Mouse (Mus musculus) adrenal gland, adult 8-10 months (tissue): Measurements from ENCODE around the gene Akr1a1. TPM values are rescaled to one million over a fixed set of nuclear protein-coding genes. Genes with fewer than 3 reads are reported as not detected.
A peak's percentile ranks its signal among the peaks of the same experiment; 100 is the strongest.

Source experiments
- DNase-seq: peaks from one replicate; pipeline ENCODE4 v3.0.0; 2022
- total RNA-seq, 4 experiments: library from RNA; stranded (reverse); gene quantifications; 2 replicates each; pipeline ENCODE4 v1.2.4; 2022

Gene Akr1a1
- total RNA-seq, 4 experiments from 2014 or later, result 829 to 1,005 (median 899) TPM

- DNase-seq, result no peak
Observed at GRCm38 (mm10) chr4:116657971-116658370, 6.5 kb upstream of the Akr1a1 start.

GRCm38 (mm10) chr4:116655658-116656057 is 4.2 kb upstream of the Akr1a1 start:
- DNase-seq, result no peak

GRCm38 (mm10) chr4:116655100-116655499 is 3.6 kb upstream of the Akr1a1 start:
- DNase-seq, result no peak

- peak; percentile 67 for DNase-seq
Observed at GRCm38 (mm10) chr4:116653228-116653627, 1.7 kb upstream of the Akr1a1 start.

GRCm38 (mm10) chr4:116651797-116652135 is 286 bp upstream of the Akr1a1 start:
- DNase-seq, result no peak

GRCm38 (mm10) chr4:116650365-116650764 is 1.1 kb downstream of the Akr1a1 start:
- no peak for DNase-seq

- no peak for DNase-seq
Observed at GRCm38 (mm10) chr4:116649411-116649810, 2.1 kb downstream of the Akr1a1 start.

- peak; percentile 55 for DNase-seq
Observed at GRCm38 (mm10) chr4:116645624-116646023, 5.9 kb downstream of the Akr1a1 start.

- no peak for DNase-seq
Observed at GRCm38 (mm10) chr4:116644326-116644725, 7.2 kb downstream of the Akr1a1 start.

GRCm38 (mm10) chr4:116642071-116642470 is 9.4 kb downstream of the Akr1a1 start:
- no peak for DNase-seq

GRCm38 (mm10) chr4:116638821-116639220 is 12.7 kb downstream of the Akr1a1 start:
- no peak for DNase-seq

- DNase-seq, result no peak
Observed at GRCm38 (mm10) chr4:116635197-116635596, 16.3 kb downstream of the Akr1a1 start.

GRCm38 (mm10) chr4:116627722-116628662 is 23.5 kb downstream of the Akr1a1 start, which contains the start of gene Nasp:
Gene Nasp, minus strand, starts transcription at chr4:116627941.
- peak; percentile 77 for DNase-seq

GRCm38 (mm10) chr4:116627359-116627716 is 24.1 kb downstream of the Akr1a1 start:
- peak; percentile 85 for DNase-seq

GRCm38 (mm10) chr4:116626658-116627358 is 24.7 kb downstream of the Akr1a1 start:
- peak; percentile 68 for DNase-seq

GRCm38 (mm10) chr4:116624831-116625230 is 26.6 kb downstream of the Akr1a1 start:
- no peak for DNase-seq

- no peak for DNase-seq
Observed at GRCm38 (mm10) chr4:116615237-116615636, 36.2 kb downstream of the Akr1a1 start.

- no peak for DNase-seq
Observed at GRCm38 (mm10) chr4:116612621-116613020, 38.9 kb downstream of the Akr1a1 start.

GRCm38 (mm10) chr4:116596978-116597881 is 54.2 kb downstream of the Akr1a1 start:
- DNase-seq, result peak; percentile 91

- DNase-seq, result no peak
Observed at GRCm38 (mm10) chr4:116596379-116596778, 55.1 kb downstream of the Akr1a1 start, which contains the start of gene Ccdc17. Gene Ccdc17, plus strand, starts transcription at chr4:116596654.

GRCm38 (mm10) chr4:116595793-116596192 is 55.7 kb downstream of the Akr1a1 start:
- DNase-seq, result no peak
